Mouse (Mus musculus) ovary, adult 2 months (tissue): ENCODE results near the gene Il17re. TPM values are rescaled to one million over a fixed set of nuclear protein-coding genes. Genes with fewer than 3 reads are reported as not detected.

Experiments used
- polyA plus RNA-seq: library from polyadenylated mRNA; depleted of rRNA; stranded (reverse); fragments of >200 nt; gene quantifications from 2 replicates; pipeline ENCODE4 v1.2.3, GENCODE M21; 2012; rRNA removed

The Il17re gene
- polyA plus RNA-seq: 50.7 and 65.4 TPM in 2 replicates

GRCm38 (mm10) chr6:113457952-113458534 is at the start of gene Il17re:
Gene Il17re, plus strand, starts transcription at chr6:113458484.

GRCm38 (mm10) chr6:113419199-113419587 is 39.1 kb upstream of the Il17re start, which contains the start of gene Rpusd3:
Gene Rpusd3, minus strand, starts transcription at chr6:113419340.

GRCm38 (mm10) chr6:113435664-113436205 is 22.5 kb upstream of the Il17re start, which contains the start of gene Cidec:
Gene Cidec, minus strand, starts transcription at chr6:113435760.

GRCm38 (mm10) chr6:113442442-113443090 is 15.7 kb upstream of the Il17re start, which contains the start of gene Jagn1:
Gene Jagn1, plus strand, starts transcription at chr6:113442569.

GRCm38 (mm10) chr6:113471297-113471936 is 13.1 kb downstream of the Il17re start, which contains the start of gene Il17rc:
Gene Il17rc, plus strand, starts transcription at chr6:113471427.

GRCm38 (mm10) chr6:113483100-113483615 is 24.9 kb downstream of the Il17re start, which contains the start of gene Creld1:
Gene Creld1, plus strand, starts transcription at chr6:113483297.

GRCm38 (mm10) chr6:113501388-113502084 is 43.3 kb downstream of the Il17re start, which contains the start of gene Prrt3:
Gene Prrt3, minus strand, starts transcription at chr6:113501931.

Other genes with a start within 250 kb of the Il17re start
- gene Mtmr14, start 220.6 kb upstream of the Il17re start, polyA plus RNA-seq: 82.3 and 92.6 TPM in 2 replicates
- 2.9 and 4.4 TPM in 2 replicates for gene Cpne9, start 176.2 kb upstream of the Il17re start, polyA plus RNA-seq
- 24.3 and 26.5 TPM in 2 replicates for gene Brpf1, start 151.3 kb upstream of the Il17re start, polyA plus RNA-seq
- gene Ogg1, start 131.5 kb upstream of the Il17re start, polyA plus RNA-seq: 25.4 and 30.0 TPM in 2 replicates
- gene Camk1, start 114.5 kb upstream of the Il17re start, polyA plus RNA-seq: 77.2 and 87.7 TPM in 2 replicates
- gene Tada3, start 80.6 kb upstream of the Il17re start, polyA plus RNA-seq: 41.7 and 44.7 TPM in 2 replicates
- 64.4 and 70.8 TPM in 2 replicates for gene Arpc4, start 80.4 kb upstream of the Il17re start, polyA plus RNA-seq
- 26.9 and 30.3 TPM in 2 replicates for gene Ttll3, start 69.2 kb upstream of the Il17re start, polyA plus RNA-seq
- gene Rpusd3, start 39.1 kb upstream of the Il17re start, polyA plus RNA-seq: 53.1 and 70.5 TPM in 2 replicates
- gene Cidec, start 22.7 kb upstream of the Il17re start, polyA plus RNA-seq: 176 and 184 TPM in 2 replicates
- gene Jagn1, start 15.9 kb upstream of the Il17re start, polyA plus RNA-seq: 92.3 and 96.5 TPM in 2 replicates
- 94.6 and 103 TPM in 2 replicates for gene Il17rc, start 12.9 kb downstream of the Il17re start, polyA plus RNA-seq
- gene Creld1, start 24.8 kb downstream of the Il17re start, polyA plus RNA-seq: 16.6 and 17.3 TPM in 2 replicates
- 0.09 and 0.10 TPM in 2 replicates for gene Prrt3, start 43.4 kb downstream of the Il17re start, polyA plus RNA-seq
- 33.1 and 42.4 TPM in 2 replicates for gene Emc3, start 73.2 kb downstream of the Il17re start, polyA plus RNA-seq
- gene Fancd2, start 73.2 kb downstream of the Il17re start, polyA plus RNA-seq: 2.3 and 5.9 TPM in 2 replicates
- gene Fancd2os, start 142.2 kb downstream of the Il17re start, polyA plus RNA-seq: not detected in 2 replicates
- gene Brk1, start 146.3 kb downstream of the Il17re start, polyA plus RNA-seq: 90.4 and 111 TPM in 2 replicates
- 21.1 and 30.3 TPM in 2 replicates for gene Vhl, start 165.5 kb downstream of the Il17re start, polyA plus RNA-seq
- gene Irak2, start 180.0 kb downstream of the Il17re start, polyA plus RNA-seq: 38.1 and 41.1 TPM in 2 replicates
- gene Tatdn2, start 238.6 kb downstream of the Il17re start, polyA plus RNA-seq: 22.0 and 26.6 TPM in 2 replicates